Mouse (Mus musculus) liver (tissue): Measurements from ENCODE around the gene Vmn1r203.
"Not testable (repeated sequence)": the region's sequence is repeated elsewhere in the genome, so short reads cannot be mapped to it uniquely, and the experiment has no call there.

ENCODE experiments used
- DNase-seq: peaks from one replicate; pipeline ENCODE4 v3.0.0-alpha.2; 2020; ENCODE audit warnings: mixed read lengths

Vmn1r203 gene

GRCm38 (mm10) chr13:22517814-22518213 lies at the start of gene Vmn1r203:
TSS of gene Vmn1r203 (plus strand) at chr13:22518114.
- DNase-seq = no peak

- DNase-seq = no peak
These were observed 46.3 kb upstream of the Vmn1r203 start, which contains the start of gene Vmn1r201 for GRCm38 (mm10) chr13:22471623-22472022. TSS of gene Vmn1r201 (plus strand) at chr13:22471923.

- DNase-seq = no peak
These were observed 15.5 kb upstream of the Vmn1r203 start for GRCm38 (mm10) chr13:22502431-22502830.

- no peak for DNase-seq
These were observed 12.6 kb upstream of the Vmn1r203 start, which contains the start of gene Vmn1r202 for GRCm38 (mm10) chr13:22505281-22505680. TSS of gene Vmn1r202 (minus strand) at chr13:22505381.

- DNase-seq = not testable (repeated sequence)
These were observed 35.0 kb downstream of the Vmn1r203 start, which contains the start of gene Vmn1r204 for GRCm38 (mm10) chr13:22552898-22553297. TSS of gene Vmn1r204 (plus strand) at chr13:22553198.

GRCm38 (mm10) chr13:22574911-22575310 lies 57.0 kb downstream of the Vmn1r203 start:
- not testable (repeated sequence) for DNase-seq
